Mouse (Mus musculus): ENCODE results near the gene Accsl. TPM values are rescaled to one million over a fixed set of nuclear protein-coding genes. Genes with fewer than 3 reads are reported as not detected.

The Accsl gene
- polyA plus RNA-seq, 1 experiment, result 0.17 TPM

- no peak overlapping the region for H3K27ac ChIP-seq (ENCODE audit: insufficient read depth, low read depth, low read length)
- H3K4me3 ChIP-seq (ENCODE audit: insufficient read depth, low read depth, low read length), result no peak overlapping the region
- no peaks in the 10 kb centered on the region for H3K36me3 ChIP-seq (ENCODE audit: control insufficient read depth, insufficient read depth, low read length)
- WGBS, result 63% methylated on average over 4 of the region's 4 CpGs
- no peaks in the 10 kb centered on the region for H3K4me1 ChIP-seq (ENCODE audit: control insufficient read depth, insufficient read depth, low read length)
- no peaks in the 10 kb centered on the region for H3K27me3 ChIP-seq (replicated peaks; ENCODE audit: control insufficient read depth, insufficient read depth, low read length)
- DNase-seq, result no peak
- TF ChIP-seq CTCF (conservative IDR thresholded peaks at IDR 0.05; ENCODE audit: insufficient read depth, insufficient read length, low read depth, low read length) (no peak), POLR2A (IDR thresholded peaks at IDR 0.05; ENCODE audit: low read depth, low read length) (no peak)
Measured at GRCm38 (mm10) chr2:93863229-93863628, 5.7 kb downstream of the Accsl start.

- H3K27me3 ChIP-seq (replicated peaks; ENCODE audit: control insufficient read depth, insufficient read depth, low read length), result no peaks in the 10 kb centered on the region; the same call in 1 of the 2 replicates
- no peak for TF ChIP-seq POLR2A (IDR thresholded peaks at IDR 0.05; ENCODE audit: low read depth, low read length)
- TF ChIP-seq CTCF (conservative IDR thresholded peaks at IDR 0.05; ENCODE audit: insufficient read depth, insufficient read length, low read depth, low read length), result no peak
- no peak overlapping the region for H3K27ac ChIP-seq (ENCODE audit: insufficient read depth, low read depth, low read length)
- no peaks in the 10 kb centered on the region for H3K36me3 ChIP-seq (ENCODE audit: control insufficient read depth, insufficient read depth, low read length)
- 65% methylated on average over 12 of the region's 12 CpGs for WGBS
- no peak for DNase-seq
- no peak overlapping the region for H3K4me3 ChIP-seq (ENCODE audit: insufficient read depth, low read depth, low read length)
- no peaks in the 10 kb centered on the region for H3K4me1 ChIP-seq (ENCODE audit: control insufficient read depth, insufficient read depth, low read length)
Measured at GRCm38 (mm10) chr2:93858845-93859244, 10.1 kb downstream of the Accsl start.

GRCm38 (mm10) chr2:93851303-93851702, 17.7 kb downstream of the Accsl start:
- Histone ChIP-seq H3K27me3 (replicated peaks; ENCODE audit: control insufficient read depth, insufficient read depth, low read length) (no peaks in the 10 kb centered on the region; the same call in 1 of the 2 replicates), H3K4me3 (ENCODE audit: insufficient read depth, low read depth, low read length) (no peak overlapping the region), H3K36me3 (ENCODE audit: control insufficient read depth, insufficient read depth, low read length) (no peaks in the 10 kb centered on the region), H3K27ac (ENCODE audit: insufficient read depth, low read depth, low read length) (no peak overlapping the region), H3K4me1 (ENCODE audit: control insufficient read depth, insufficient read depth, low read length) (peaks cover 8% of the 10 kb centered on the region)
- no peak for TF ChIP-seq POLR2A (IDR thresholded peaks at IDR 0.05; ENCODE audit: low read depth, low read length)
- DNase-seq, result no peak
- 87% methylated on average over 1 of the region's 1 CpGs for WGBS

- TF ChIP-seq CTCF (conservative IDR thresholded peaks at IDR 0.05; ENCODE audit: insufficient read depth, insufficient read length, low read depth, low read length), result no peak
- no peak for TF ChIP-seq POLR2A (IDR thresholded peaks at IDR 0.05; ENCODE audit: low read depth, low read length)
- no peak overlapping the region for H3K4me3 ChIP-seq (ENCODE audit: insufficient read depth, low read depth, low read length)
- WGBS, result 45% methylated on average over 13 of the region's 13 CpGs
Measured at GRCm38 (mm10) chr2:93850317-93850944, 18.5 kb downstream of the Accsl start.

GRCm38 (mm10) chr2:93849505-93850089, 19.4 kb downstream of the Accsl start, which contains the start of gene Accs:
TSS of gene Accs (minus strand) at chr2:93849943.
- H3K4me3 ChIP-seq (ENCODE audit: insufficient read depth, low read depth, low read length), result peak within 1 kb of the TSS; percentile 69
- peaks cover 8% of the 10 kb centered on the region for H3K4me1 ChIP-seq (ENCODE audit: control insufficient read depth, insufficient read depth, low read length)
- WGBS, result under 1% methylated on average over 28 of the region's 28 CpGs
- no peaks in the 10 kb centered on the region for H3K36me3 ChIP-seq (ENCODE audit: control insufficient read depth, insufficient read depth, low read length)
- peak within 1 kb of the TSS; percentile 72 for H3K27ac ChIP-seq (ENCODE audit: insufficient read depth, low read depth, low read length)
- no peaks in the 10 kb centered on the region for H3K27me3 ChIP-seq (replicated peaks; ENCODE audit: control insufficient read depth, insufficient read depth, low read length)
- TF ChIP-seq CTCF (conservative IDR thresholded peaks at IDR 0.05; ENCODE audit: insufficient read depth, insufficient read length, low read depth, low read length), result peak; percentile 62
- TF ChIP-seq POLR2A (IDR thresholded peaks at IDR 0.05; ENCODE audit: low read depth, low read length), result no peak
- peak; percentile 93 for DNase-seq

More at GRCm38 (mm10) chr2:93850317-93850944, 18.5 kb downstream of the Accsl start:
- H3K36me3 ChIP-seq (ENCODE audit: control insufficient read depth, insufficient read depth, low read length), result no peaks in the 10 kb centered on the region
- H3K27ac ChIP-seq (ENCODE audit: insufficient read depth, low read depth, low read length), result no peak overlapping the region
- no peaks in the 10 kb centered on the region; the same call in 1 of the 2 replicates for H3K27me3 ChIP-seq (replicated peaks; ENCODE audit: control insufficient read depth, insufficient read depth, low read length)
- H3K4me1 ChIP-seq (ENCODE audit: control insufficient read depth, insufficient read depth, low read length), result peaks cover 8% of the 10 kb centered on the region
- no peak for DNase-seq

- Histone ChIP-seq H3K4me3 (ENCODE audit: insufficient read depth, low read depth, low read length) (no peak overlapping the region), H3K27ac (ENCODE audit: insufficient read depth, low read depth, low read length) (no peak overlapping the region), H3K4me1 (ENCODE audit: control insufficient read depth, insufficient read depth, low read length) (no peaks in the 10 kb centered on the region), H3K36me3 (ENCODE audit: control insufficient read depth, insufficient read depth, low read length) (no peaks in the 10 kb centered on the region), H3K27me3 (replicated peaks; ENCODE audit: control insufficient read depth, insufficient read depth, low read length) (no peaks in the 10 kb centered on the region)
- 87% methylated on average over 3 of the region's 3 CpGs for WGBS
- DNase-seq, result no peak
- no peak for TF ChIP-seq CTCF (conservative IDR thresholded peaks at IDR 0.05; ENCODE audit: insufficient read depth, insufficient read length, low read depth, low read length)
- no peak for TF ChIP-seq POLR2A (IDR thresholded peaks at IDR 0.05; ENCODE audit: low read depth, low read length)
Measured at GRCm38 (mm10) chr2:93841349-93841748, 27.6 kb downstream of the Accsl start.

- TF ChIP-seq POLR2A (IDR thresholded peaks at IDR 0.05; ENCODE audit: low read depth, low read length) (no peak), CTCF (conservative IDR thresholded peaks at IDR 0.05; ENCODE audit: insufficient read depth, insufficient read length, low read depth, low read length) (no peak)
- WGBS, result 89% methylated on average over 6 of the region's 6 CpGs
- Histone ChIP-seq H3K27me3 (replicated peaks; ENCODE audit: control insufficient read depth, insufficient read depth, low read length) (no peaks in the 10 kb centered on the region), H3K36me3 (ENCODE audit: control insufficient read depth, insufficient read depth, low read length) (no peaks in the 10 kb centered on the region), H3K4me3 (ENCODE audit: insufficient read depth, low read depth, low read length) (no peak overlapping the region), H3K4me1 (ENCODE audit: control insufficient read depth, insufficient read depth, low read length) (no peaks in the 10 kb centered on the region), H3K27ac (ENCODE audit: insufficient read depth, low read depth, low read length) (no peak overlapping the region)
- no peak for DNase-seq
Measured at GRCm38 (mm10) chr2:93840109-93840508, 28.8 kb downstream of the Accsl start.

Data from kidney, adult 2 months (tissue).